Mouse (Mus musculus) ES-CJ7 (cell line): Measurements from ENCODE around the gene Kdm8.

Experiments used
- DNase-seq: peaks from one replicate; pipeline ENCODE4 v3.0.0; 2011; ENCODE audit warnings: low read depth, low spot score

The Kdm8 gene

GRCm38 (mm10) chr7:125462200-125462599 lies 17.7 kb downstream of the Kdm8 start:
- no peak for DNase-seq

GRCm38 (mm10) chr7:125469937-125470336 lies 25.5 kb downstream of the Kdm8 start:
- peak; percentile 86 for DNase-seq

GRCm38 (mm10) chr7:125470901-125471300 lies 26.4 kb downstream of the Kdm8 start:
- no peak for DNase-seq

- peak; percentile 71 for DNase-seq
Measured at GRCm38 (mm10) chr7:125471991-125472741, 27.7 kb downstream of the Kdm8 start.

GRCm38 (mm10) chr7:125474535-125474934 lies 30.1 kb downstream of the Kdm8 start:
- DNase-seq = no peak

- DNase-seq = no peak
Measured at GRCm38 (mm10) chr7:125475601-125476251, 31.2 kb downstream of the Kdm8 start.

- no peak for DNase-seq
Measured at GRCm38 (mm10) chr7:125478391-125478984, 34.0 kb downstream of the Kdm8 start.

GRCm38 (mm10) chr7:125480518-125480917 lies 36.0 kb downstream of the Kdm8 start:
- no peak for DNase-seq

- no peak for DNase-seq
Measured at GRCm38 (mm10) chr7:125482339-125482738, 37.9 kb downstream of the Kdm8 start.

GRCm38 (mm10) chr7:125482886-125483285 lies 38.4 kb downstream of the Kdm8 start:
- DNase-seq = no peak

- no peak for DNase-seq
Measured at GRCm38 (mm10) chr7:125484791-125485190, 40.3 kb downstream of the Kdm8 start.

- no peak for DNase-seq
Measured at GRCm38 (mm10) chr7:125486121-125486630, 41.7 kb downstream of the Kdm8 start.

- DNase-seq = no peak
Measured at GRCm38 (mm10) chr7:125487126-125487525, 42.6 kb downstream of the Kdm8 start.

GRCm38 (mm10) chr7:125488706-125489105 lies 44.2 kb downstream of the Kdm8 start:
- DNase-seq = no peak

- no peak for DNase-seq
Measured at GRCm38 (mm10) chr7:125489636-125490035, 45.2 kb downstream of the Kdm8 start.

GRCm38 (mm10) chr7:125490947-125491735 lies 46.7 kb downstream of the Kdm8 start, which contains the start of gene Nsmce1:
Gene Nsmce1, minus strand, starts transcription at chr7:125491596.
- DNase-seq = peak; percentile 95

GRCm38 (mm10) chr7:125491760-125492159 lies 47.3 kb downstream of the Kdm8 start:
- no peak for DNase-seq

GRCm38 (mm10) chr7:125492551-125492950 lies 48.1 kb downstream of the Kdm8 start:
- DNase-seq = no peak

- no peak for DNase-seq
Measured at GRCm38 (mm10) chr7:125495864-125496440, 51.5 kb downstream of the Kdm8 start.

GRCm38 (mm10) chr7:125499927-125500868 lies 55.7 kb downstream of the Kdm8 start:
- DNase-seq = no peak
